Mouse (Mus musculus): Measurements from ENCODE around the gene Lrrc4b.

GRCm38 (mm10) chr7:44441648-44442109 lies 12.9 kb downstream of the Lrrc4b start:
- TF ChIP-seq POLR2A (IDR thresholded peaks at IDR 0.05; ENCODE audit: insufficient read length, low read depth) (no peak), CEBPB (IDR thresholded peaks at IDR 0.05; ENCODE audit: insufficient read depth, poor library complexity, severe bottlenecking) (no peak), MYOG (IDR thresholded peaks at IDR 0.05; ENCODE audit: control insufficient read depth in 1 of 3, insufficient read depth in 1 of 3, insufficient read length in 2 of 3, low read depth in 2 of 3) (no peak), MAX (IDR thresholded peaks at IDR 0.05; ENCODE audit: low read depth) (no peak), USF1 (IDR thresholded peaks at IDR 0.05; ENCODE audit: low read depth) (no peak), REST (IDR thresholded peaks at IDR 0.05; ENCODE audit: insufficient read depth, insufficient read length) (no peak), POLR2AphosphoS2 (IDR thresholded peaks at IDR 0.05; ENCODE audit: insufficient read length, low read depth) (no peak), TCF3 (IDR thresholded peaks at IDR 0.05; ENCODE audit: insufficient read length, low read depth) (no peak), TCF12 (IDR thresholded peaks at IDR 0.05; ENCODE audit: insufficient read depth, poor library complexity, severe bottlenecking) (no peak), E2F4 (IDR thresholded peaks at IDR 0.05; ENCODE audit: insufficient read depth) (no peak), MYOD1 (IDR thresholded peaks at IDR 0.05; ENCODE audit: control insufficient read depth in 1 of 3, insufficient read length in 2 of 3, low read depth in 2 of 3) (no peak)
